Mouse (Mus musculus) lung, embryonic 15.5 days (tissue): Measurements from ENCODE around the gene Pml. TPM values are rescaled to one million over a fixed set of nuclear protein-coding genes. Genes with fewer than 3 reads are reported as not detected.

ENCODE experiments used
- ATAC-seq: fragments of 200-750 bp; cut with Nextera tagmentation; 2 replicates; pipeline ENCODE4 v1.8.0; 2017; ENCODE audit warnings: moderate number of reproducible peaks, borderline replicate concordance; ENCODE audit not compliant: low FRiP score, low TSS enrichment; ENCODE audit errors: extremely low read depth
- H3K27ac ChIP-seq: fragments of 300-500 bp; sonication (generic); 2 replicates; pipeline ENCODE4 v1.5.1; 2015; ENCODE audit warnings: moderate library complexity, mild to moderate bottlenecking, inconsistent platforms
- H3K27me3 ChIP-seq: fragments of 300-500 bp; sonication (generic); 2 replicates; pipeline ENCODE4 v1.6.1; 2015; ENCODE audit warnings: inconsistent platforms
- H3K36me3 ChIP-seq: fragments of 300-500 bp; sonication (generic); 2 replicates; pipeline ENCODE4 v1.6.1; 2015; ENCODE audit warnings: inconsistent platforms
- H3K4me1 ChIP-seq: fragments of 300-500 bp; sonication (generic); 2 replicates; pipeline ENCODE4 v1.6.1; 2015; ENCODE audit warnings: inconsistent platforms
- H3K4me2 ChIP-seq: fragments of 300-500 bp; sonication (generic); 2 replicates; pipeline ENCODE4 v1.6.1; 2015; ENCODE audit warnings: inconsistent platforms, mild to moderate bottlenecking, moderate library complexity
- H3K4me3 ChIP-seq: fragments of 300-500 bp; sonication (generic); 2 replicates; pipeline ENCODE4 v1.5.1; 2015; ENCODE audit warnings: mild to moderate bottlenecking, inconsistent platforms
- H3K9ac ChIP-seq: fragments of 300-500 bp; sonication (generic); 2 replicates; pipeline ENCODE4 v1.6.1; 2015; ENCODE audit warnings: inconsistent platforms
- H3K9me3 ChIP-seq: fragments of 300-500 bp; sonication (generic); 2 replicates; pipeline ENCODE4 v1.6.1; 2016; ENCODE audit warnings: inconsistent platforms
- WGBS: fragments of 180-500 bp; shearing (Covaris S2); methylation state at CpG from one replicate; pipeline ENCODE4 v1.1.7; 2015; 5-methylcytosine and 5-hydroxymethylcytosine counted together
- polyA plus RNA-seq: library from polyadenylated mRNA; unstranded; fragments of >200 nt; fragmentation: Nextera tagmentation; extraction: Ambion mirVana; gene quantifications from 2 replicates; pipeline ENCODE4 v1.2.1, GENCODE M21; 2015

Gene Pml
- polyA plus RNA-seq, 1 experiment from 2014 or later, result 20.2 TPM

- 76% methylated on average over 8 of the region's 8 CpGs for WGBS
- ATAC-seq, result no peak
- H3K4me3 ChIP-seq, result no peak overlapping the region
- no peaks in the 10 kb centered on the region for H3K27me3 ChIP-seq
- H3K4me1 ChIP-seq, result peaks cover 41% of the 10 kb centered on the region
- H3K36me3 ChIP-seq, result peaks cover 3% of the 10 kb centered on the region; the same call in 1 of the 2 replicates
- no peaks in the 10 kb centered on the region for H3K9me3 ChIP-seq
- H3K4me2 ChIP-seq, result peak overlapping the region; percentile 70
- H3K9ac ChIP-seq, result no peak overlapping the region
- H3K27ac ChIP-seq, result peak overlapping the region; percentile 96
Measured at GRCm38 (mm10) chr9:58250322-58250721, 736 bp upstream of the Pml start.

DNA sequence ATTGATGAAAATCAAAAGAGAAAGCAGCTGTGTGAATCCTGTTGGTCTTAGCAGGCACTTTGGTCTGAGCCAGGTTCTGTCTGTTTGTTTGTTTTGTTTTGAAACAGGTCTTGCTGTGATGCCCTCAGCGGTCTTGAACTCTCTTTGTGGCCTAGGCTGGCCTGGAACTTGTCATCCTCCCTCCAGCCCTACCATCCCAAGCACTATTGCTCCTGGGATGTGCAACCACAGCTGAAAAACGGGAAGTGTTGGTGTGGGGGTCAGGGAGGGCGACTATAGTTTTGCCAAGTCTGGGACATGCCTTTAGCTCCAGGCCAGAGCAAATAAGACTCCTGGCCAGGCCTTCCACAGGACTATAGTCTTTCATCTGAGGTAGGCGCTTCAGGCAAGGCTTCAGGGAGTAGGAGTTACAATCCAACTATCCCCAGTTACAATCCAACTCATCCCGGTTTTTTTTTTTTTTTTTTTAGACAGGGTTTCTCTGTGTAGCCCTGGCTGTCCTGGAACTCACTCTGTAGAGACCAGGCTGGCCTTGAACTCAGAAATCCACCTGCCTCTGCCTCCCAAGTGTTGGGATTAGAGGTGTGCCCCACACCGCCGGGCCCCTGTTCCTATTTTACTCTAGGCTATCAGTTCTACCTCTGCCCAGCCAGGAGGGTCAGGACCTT is 706 bp downstream of the Pml start:
- Histone ChIP-seq H3K36me3 (peaks cover 3% of the 10 kb centered on the region; the same call in 1 of the 2 replicates), H3K9ac (peak overlapping the region; percentile 72), H3K27me3 (no peaks in the 10 kb centered on the region), H3K9me3 (no peaks in the 10 kb centered on the region), H3K4me2 (peak overlapping the region; percentile 70), H3K4me3 (peak overlapping the region; percentile 60), H3K27ac (peak overlapping the region; percentile 96), H3K4me1 (peaks cover 50% of the 10 kb centered on the region)
- no peak for ATAC-seq
- 26% methylated on average over 7 of the region's 7 CpGs for WGBS

DNA sequence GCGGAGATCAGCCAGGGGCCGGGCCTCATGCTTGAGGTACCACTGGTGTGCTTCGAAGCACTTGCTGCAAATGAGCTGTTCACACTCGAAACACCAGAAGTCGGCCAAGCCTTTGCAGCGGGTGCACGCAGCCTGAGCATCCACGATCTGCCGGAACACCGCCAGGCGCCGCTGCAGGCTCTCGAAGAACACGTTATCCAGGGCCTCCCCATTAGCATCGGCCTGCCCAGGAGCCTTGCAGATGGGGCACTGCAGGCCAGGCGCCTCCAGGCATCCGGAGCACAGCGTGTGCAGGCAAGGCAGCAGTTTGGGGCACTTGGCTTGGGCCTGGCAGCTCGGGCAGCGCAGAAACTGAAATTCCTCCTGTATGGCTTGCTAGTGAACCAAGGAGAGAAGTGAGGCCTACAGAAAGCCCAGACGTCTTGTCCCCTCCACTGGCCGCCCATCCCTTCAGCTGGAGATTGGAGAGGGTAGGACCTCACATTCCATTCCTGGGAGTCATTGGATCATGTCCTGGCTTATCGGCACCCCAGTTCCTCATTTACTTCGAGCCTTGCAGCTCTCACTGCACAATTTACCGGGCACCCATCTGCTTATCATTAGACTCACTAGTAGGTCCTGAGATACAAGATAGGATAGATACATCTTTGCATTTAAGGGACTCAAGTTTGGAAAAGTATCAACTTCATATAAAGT is 2.4 kb downstream of the Pml start:
- Histone ChIP-seq H3K36me3 (peaks cover 7% of the 10 kb centered on the region; the same call in 1 of the 2 replicates), H3K4me1 (peaks cover 62% of the 10 kb centered on the region), H3K4me2 (peak overlapping the region; percentile 70), H3K27me3 (no peaks in the 10 kb centered on the region), H3K9ac (peak overlapping the region; percentile 50), H3K27ac (peak overlapping the region; percentile 72), H3K9me3 (no peaks in the 10 kb centered on the region), H3K4me3 (peak overlapping the region; percentile 36)
- 9% methylated on average over 25 of the region's 25 CpGs for WGBS
- ATAC-seq, result peak; percentile 67; the same call in 1 of the 2 replicates

DNA sequence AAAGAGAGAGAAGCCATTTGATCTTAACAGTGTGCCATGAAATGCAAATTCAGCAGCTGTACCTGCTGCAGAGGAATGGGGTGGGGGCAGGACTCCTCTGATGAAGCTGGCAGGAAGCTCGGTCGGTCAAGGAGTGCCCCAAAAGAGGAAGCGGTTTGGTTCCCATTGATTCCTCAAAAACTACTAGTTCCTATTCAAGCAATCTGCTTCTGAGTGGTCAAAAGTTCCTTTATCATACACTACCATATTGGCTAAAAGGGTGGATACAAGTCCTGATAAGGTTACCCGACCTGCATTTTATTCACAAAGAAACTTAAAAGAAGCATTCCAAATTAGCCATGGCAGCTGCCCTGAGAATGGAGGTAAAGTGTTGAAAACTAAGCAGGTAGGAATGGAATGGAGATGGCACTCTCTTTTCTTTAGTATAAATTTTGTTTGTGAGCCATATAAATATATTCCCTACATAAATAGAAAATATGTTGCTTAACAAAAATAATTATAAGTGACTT is 3.4 kb downstream of the Pml start:
- peaks cover 73% of the 10 kb centered on the region for H3K4me1 ChIP-seq

DNA sequence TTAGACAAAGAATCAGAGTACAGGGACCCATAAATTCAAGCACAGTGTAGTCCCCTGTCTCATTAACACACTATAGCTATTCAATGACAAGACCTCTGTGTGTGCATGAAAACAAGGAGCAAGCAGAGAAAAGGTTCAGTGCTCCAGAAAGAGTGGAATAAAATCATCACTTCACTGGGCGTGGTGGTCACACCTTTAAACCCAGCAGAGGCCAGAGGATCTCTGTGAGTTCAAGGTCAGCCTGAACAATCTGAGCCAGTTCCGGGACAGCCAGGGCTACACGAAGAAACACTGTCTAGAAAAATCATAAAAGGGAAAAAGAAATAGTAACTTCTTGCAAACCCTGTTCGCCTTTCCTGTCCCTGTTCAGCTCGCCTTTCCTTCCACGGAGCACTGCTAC is 5.9 kb downstream of the Pml start:
- H3K4me1 ChIP-seq, result peaks cover 68% of the 10 kb centered on the region
- H3K9ac ChIP-seq, result no peak overlapping the region
- WGBS, result 74% methylated on average over 6 of the region's 6 CpGs
- H3K4me3 ChIP-seq, result no peak overlapping the region
- H3K4me2 ChIP-seq, result no peak overlapping the region
- peaks cover 7% of the 10 kb centered on the region; the same call in 1 of the 2 replicates for H3K36me3 ChIP-seq
- no peaks in the 10 kb centered on the region for H3K9me3 ChIP-seq
- H3K27me3 ChIP-seq, result no peaks in the 10 kb centered on the region
- H3K27ac ChIP-seq, result no peak overlapping the region
- no peak for ATAC-seq

More for the DNA sequence above, 3.4 kb downstream of the Pml start:
- H3K36me3 ChIP-seq, result peaks cover 7% of the 10 kb centered on the region; the same call in 1 of the 2 replicates
- H3K27me3 ChIP-seq, result no peaks in the 10 kb centered on the region
- no peak for ATAC-seq
- H3K9me3 ChIP-seq, result no peaks in the 10 kb centered on the region
- H3K9ac ChIP-seq, result no peak overlapping the region
- H3K4me3 ChIP-seq, result no peak overlapping the region
- 66% methylated on average over 4 of the region's 4 CpGs for WGBS
- H3K4me2 ChIP-seq, result no peak overlapping the region
- H3K27ac ChIP-seq, result no peak overlapping the region

GRCm38 (mm10) chr9:58242696-58243095 is 6.9 kb downstream of the Pml start:
- H3K36me3 ChIP-seq, result peaks cover 7% of the 10 kb centered on the region; the same call in 1 of the 2 replicates

GRCm38 (mm10) chr9:58241780-58242485 is 7.7 kb downstream of the Pml start:
- Histone ChIP-seq H3K27me3 (no peaks in the 10 kb centered on the region), H3K4me2 (0 out of 2 replicates have a peak overlapping the region, but pooled peaks have one; percentile 1), H3K4me1 (peaks cover 51% of the 10 kb centered on the region), H3K4me3 (no peak overlapping the region), H3K9me3 (no peaks in the 10 kb centered on the region), H3K36me3 (peaks cover 7% of the 10 kb centered on the region; the same call in 1 of the 2 replicates), H3K9ac (no peak overlapping the region), H3K27ac (peak overlapping the region; percentile 83)
- peak; percentile 88; the same call in 1 of the 2 replicates for ATAC-seq
- 33% methylated on average over 9 of the region's 9 CpGs for WGBS

More at GRCm38 (mm10) chr9:58242696-58243095, 6.9 kb downstream of the Pml start:
- no peak for ATAC-seq
- H3K27ac ChIP-seq, result peak overlapping the region; percentile 83
- 81% methylated on average over 5 of the region's 5 CpGs for WGBS
- no peaks in the 10 kb centered on the region for H3K9me3 ChIP-seq
- no peaks in the 10 kb centered on the region for H3K27me3 ChIP-seq
- no peak overlapping the region for H3K9ac ChIP-seq
- H3K4me3 ChIP-seq, result no peak overlapping the region
- peaks cover 58% of the 10 kb centered on the region for H3K4me1 ChIP-seq
- no peak overlapping the region for H3K4me2 ChIP-seq

DNA sequence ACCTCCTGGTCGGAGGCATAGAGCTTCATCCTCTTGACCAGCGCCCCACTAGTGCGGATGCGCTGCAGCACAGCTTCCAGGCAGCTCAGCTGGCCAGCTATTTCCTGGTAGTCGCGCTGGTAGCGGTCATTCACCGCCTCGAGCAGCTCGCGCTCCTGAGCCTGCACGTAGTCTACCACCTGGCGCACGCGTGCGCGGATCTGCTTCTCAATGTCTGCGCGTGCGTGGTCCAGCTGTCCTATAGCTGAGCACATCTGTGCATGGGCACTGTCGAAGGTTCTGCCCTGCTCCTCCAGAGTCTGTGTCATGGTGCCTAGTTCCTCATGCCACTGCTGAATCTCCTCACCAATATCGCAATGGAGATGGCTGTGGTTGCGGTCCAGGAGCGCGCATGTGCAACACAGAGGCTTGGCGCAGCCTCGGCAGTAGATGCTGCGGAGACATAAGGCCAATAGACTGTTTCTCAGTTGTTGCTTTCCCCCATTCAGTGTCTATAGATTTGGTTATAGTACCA is 15.0 kb downstream of the Pml start:
- no peak for ATAC-seq
- 98% methylated on average over 28 of the region's 28 CpGs for WGBS

DNA sequence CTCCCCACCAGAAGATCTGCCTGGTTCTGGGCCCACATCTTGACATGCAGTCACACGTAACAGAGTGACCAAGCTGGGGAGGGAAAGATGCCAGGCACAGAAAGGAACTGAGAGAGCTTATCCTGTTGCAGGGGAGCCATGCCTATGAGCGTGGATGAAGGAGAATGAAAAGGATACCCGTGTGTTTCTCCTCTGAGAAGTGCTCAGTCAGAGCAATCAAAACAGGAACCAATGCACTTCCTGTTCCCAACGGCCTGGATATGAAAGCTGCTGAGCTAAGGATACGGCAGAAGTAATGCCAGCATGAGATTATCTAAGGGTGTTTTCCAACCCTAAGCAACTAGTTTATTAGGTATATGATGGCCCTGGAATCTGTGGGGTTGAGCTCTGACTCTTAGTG is 17.2 kb downstream of the Pml start:
- Histone ChIP-seq H3K4me3 (no peak overlapping the region), H3K9me3 (no peaks in the 10 kb centered on the region), H3K27me3 (no peaks in the 10 kb centered on the region), H3K27ac (peak overlapping the region; percentile 57; the same call in 1 of the 2 replicates), H3K4me2 (no peak overlapping the region), H3K36me3 (peaks cover 69% of the 10 kb centered on the region), H3K9ac (no peak overlapping the region), H3K4me1 (no peaks in the 10 kb centered on the region)
- no peak for ATAC-seq
- WGBS, result 55% methylated on average over 5 of the region's 5 CpGs

More for the DNA sequence above, 15.0 kb downstream of the Pml start:
- no peak overlapping the region for H3K27ac ChIP-seq
- no peak overlapping the region for H3K4me2 ChIP-seq
- H3K9me3 ChIP-seq, result no peaks in the 10 kb centered on the region
- no peak overlapping the region for H3K4me3 ChIP-seq
- no peak overlapping the region for H3K9ac ChIP-seq
- no peaks in the 10 kb centered on the region for H3K27me3 ChIP-seq
- H3K36me3 ChIP-seq, result peaks cover 47% of the 10 kb centered on the region
- no peaks in the 10 kb centered on the region for H3K4me1 ChIP-seq

- Histone ChIP-seq H3K27ac (peak overlapping the region; percentile 57; the same call in 1 of the 2 replicates), H3K4me1 (no peaks in the 10 kb centered on the region), H3K9ac (no peak overlapping the region), H3K4me2 (no peak overlapping the region), H3K9me3 (no peaks in the 10 kb centered on the region), H3K36me3 (peaks cover 72% of the 10 kb centered on the region), H3K27me3 (no peaks in the 10 kb centered on the region), H3K4me3 (no peak overlapping the region)
- 64% methylated on average over 6 of the region's 6 CpGs for WGBS
- no peak for ATAC-seq
Measured at GRCm38 (mm10) chr9:58231746-58232145, 17.8 kb downstream of the Pml start.

GRCm38 (mm10) chr9:58228777-58229466 is 20.7 kb downstream of the Pml start:
- no peaks in the 10 kb centered on the region for H3K4me1 ChIP-seq
- no peak overlapping the region for H3K27ac ChIP-seq
- no peaks in the 10 kb centered on the region for H3K27me3 ChIP-seq
- 91% methylated on average over 9 of the region's 9 CpGs for WGBS
- no peak overlapping the region for H3K4me3 ChIP-seq
- H3K4me2 ChIP-seq, result no peak overlapping the region
- H3K9ac ChIP-seq, result no peak overlapping the region
- no peak for ATAC-seq
- H3K9me3 ChIP-seq, result no peaks in the 10 kb centered on the region
- peaks cover 68% of the 10 kb centered on the region for H3K36me3 ChIP-seq
